Mouse (Mus musculus): ENCODE measurements around the gene Gnb3.
A peak's percentile ranks its signal among the peaks of the same experiment; 100 is the strongest.

Gene Gnb3

GRCm38 (mm10) chr6:124840241-124841167 is at the start of gene Gnb3:
Gnb3 (minus strand) TSS chr6:124840275.
- no peak for DNase-seq

- no peak for DNase-seq
Measured at GRCm38 (mm10) chr6:124888555-124889125, 48.6 kb upstream of the Gnb3 start.

GRCm38 (mm10) chr6:124887986-124888385 is 47.9 kb upstream of the Gnb3 start, which contains the start of gene Cd4:
Cd4 (minus strand) TSS chr6:124888221.
- DNase-seq = peak; percentile 61

- DNase-seq = peak; percentile 69
Measured at GRCm38 (mm10) chr6:124885956-124886381, 45.9 kb upstream of the Gnb3 start.

GRCm38 (mm10) chr6:124884714-124885500 is 44.8 kb upstream of the Gnb3 start:
- peak; percentile 75 for DNase-seq

- no peak for DNase-seq
Measured at GRCm38 (mm10) chr6:124883351-124883750, 43.3 kb upstream of the Gnb3 start.

GRCm38 (mm10) chr6:124881821-124882220 is 41.7 kb upstream of the Gnb3 start:
- DNase-seq = no peak

GRCm38 (mm10) chr6:124879390-124879789 is 39.3 kb upstream of the Gnb3 start:
- peak; percentile 74 for DNase-seq

GRCm38 (mm10) chr6:124874348-124874747 is 34.3 kb upstream of the Gnb3 start:
- DNase-seq = no peak

- DNase-seq = peak; percentile 40
Measured at GRCm38 (mm10) chr6:124866560-124866959, 26.5 kb upstream of the Gnb3 start.

GRCm38 (mm10) chr6:124865766-124866362 is 25.8 kb upstream of the Gnb3 start:
- DNase-seq = no peak

- DNase-seq = peak; percentile 86
Measured at GRCm38 (mm10) chr6:124863658-124864298, 23.7 kb upstream of the Gnb3 start, which contains the start of gene Gpr162. Gpr162 (minus strand) TSS chr6:124863983.

GRCm38 (mm10) chr6:124863125-124863657 is 23.1 kb upstream of the Gnb3 start:
- DNase-seq = peak; percentile 71

GRCm38 (mm10) chr6:124862406-124863124 is 22.5 kb upstream of the Gnb3 start:
- peak; percentile 45 for DNase-seq

- peak; percentile 49 for DNase-seq
Measured at GRCm38 (mm10) chr6:124861802-124862201, 21.7 kb upstream of the Gnb3 start.

- DNase-seq = peak; percentile 43
Measured at GRCm38 (mm10) chr6:124861266-124861665, 21.2 kb upstream of the Gnb3 start.

- no peak for DNase-seq
Measured at GRCm38 (mm10) chr6:124860511-124860910, 20.4 kb upstream of the Gnb3 start.

GRCm38 (mm10) chr6:124859725-124860124 is 19.6 kb upstream of the Gnb3 start:
- peak; percentile 96 for DNase-seq

GRCm38 (mm10) chr6:124858561-124859318 is 18.7 kb upstream of the Gnb3 start:
- DNase-seq = no peak

- peak; percentile 38 for DNase-seq
Measured at GRCm38 (mm10) chr6:124857840-124858530, 17.9 kb upstream of the Gnb3 start.

Data from thymus, postnatal 4 days (tissue).